Mouse (Mus musculus) limb, embryonic 14.5 days (tissue): Measurements from ENCODE around the gene Frs2. TPM values are rescaled to one million over a fixed set of nuclear protein-coding genes. Genes with fewer than 3 reads are reported as not detected.
"Not testable (repeated sequence)": the region's sequence is repeated elsewhere in the genome, so short reads cannot be mapped to it uniquely, and the experiment has no call there.

Experiments used
- ATAC-seq: fragments of 200-750 bp; cut with Nextera tagmentation; 2 replicates; pipeline ENCODE4 v1.8.0; 2017; ENCODE audit warnings: low read depth, moderate number of reproducible peaks, moderate TSS enrichment; ENCODE audit not compliant: low FRiP score
- DNase-seq: peaks from one replicate; pipeline ENCODE4 v3.0.0-alpha.2; 2015; ENCODE audit warnings: low spot score
- H3K27ac ChIP-seq: fragments of 300-500 bp; sonication (generic); replicated peaks from 2 replicates; pipeline ENCODE4 v1.5.1; 2014; ENCODE audit warnings: low read depth, mild to moderate bottlenecking, low read length, moderate library complexity, mixed read lengths
- H3K27me3 ChIP-seq: fragments of 300-500 bp; sonication (generic); 2 replicates; pipeline ENCODE4 v1.6.1; 2014; ENCODE audit warnings: low read length, mixed read lengths; ENCODE audit not compliant: control insufficient read depth, insufficient read depth
- H3K36me3 ChIP-seq: fragments of 300-500 bp; sonication (generic); 2 replicates; pipeline ENCODE4 v1.6.1; 2014; ENCODE audit warnings: mild to moderate bottlenecking, low read length, moderate library complexity, mixed read lengths; ENCODE audit not compliant: control insufficient read depth, insufficient read depth
- H3K4me1 ChIP-seq: fragments of 300-500 bp; sonication (generic); 2 replicates; pipeline ENCODE4 v1.6.1; 2014; ENCODE audit warnings: antibody characterized with exemption, low read length, mixed read lengths; ENCODE audit not compliant: control insufficient read depth, insufficient read depth
- H3K4me2 ChIP-seq: fragments of 300-500 bp; sonication (generic); replicated peaks from 2 replicates; pipeline ENCODE4 v1.6.1; 2014; ENCODE audit warnings: low read depth, mild to moderate bottlenecking, low read length, moderate library complexity; ENCODE audit not compliant: severe bottlenecking
- H3K4me3 ChIP-seq: fragments of 300-500 bp; sonication (generic); replicated peaks from 2 replicates; pipeline ENCODE4 v1.5.1; 2014; ENCODE audit warnings: low read length
- H3K9ac ChIP-seq: fragments of 300-500 bp; sonication (generic); 2 replicates; pipeline ENCODE4 v1.6.1; 2014; ENCODE audit warnings: mild to moderate bottlenecking, low read depth, low read length, moderate library complexity; ENCODE audit not compliant: severe bottlenecking
- H3K9me3 ChIP-seq: fragments of 300-500 bp; sonication (generic); 2 replicates; pipeline ENCODE4 v1.6.1; 2016; ENCODE audit warnings: low read length; ENCODE audit not compliant: control insufficient read depth
- POLR2A ChIP-seq: fragments of 200-500 bp; IDR thresholded peaks from 2 replicates; pipeline ENCODE4 v1.8.0; 2012; ENCODE audit warnings: inconsistent platforms, mild to moderate bottlenecking, moderate library complexity, borderline replicate concordance; ENCODE audit not compliant: insufficient read depth, insufficient read length; ENCODE audit errors: extremely low read depth
- WGBS: fragments of 180-500 bp; shearing (Covaris S2); extraction: QIAGEN DNeasy Blood & Tissue Kit; methylation state at CpG from one replicate; pipeline ENCODE4 v1.1.7; 2014; 5-methylcytosine and 5-hydroxymethylcytosine counted together
- polyA plus RNA-seq, 2 experiments: library from polyadenylated mRNA; depleted of rRNA in 1 of 2; stranded (reverse) in 1 of 2; unstranded in 1 of 2; fragments of >200 nt; fragmentation: Nextera tagmentation in 1 of 2; extraction: Ambion mirVana in 1 of 2; gene quantifications; 2 replicates each; pipeline versions ENCODE4 v1.2.1 to v1.2.3; 2012 to 2014

Gene Frs2
- polyA plus RNA-seq, 2 experiments = 29.1 to 36.6 TPM

GRCm38 (mm10) chr10:117141939-117142552, 6.3 kb downstream of the Frs2 start:
- WGBS = 66% methylated on average over 7 of the region's 7 CpGs
- H3K4me3 ChIP-seq = no peak overlapping the region
- H3K4me1 ChIP-seq = peaks cover 11% of the 10 kb centered on the region
- H3K27me3 ChIP-seq = no peaks in the 10 kb centered on the region
- DNase-seq (no peak), ATAC-seq (no peak)
- H3K36me3 ChIP-seq = no peaks in the 10 kb centered on the region
- no peak overlapping the region for H3K4me2 ChIP-seq
- no peaks in the 10 kb centered on the region for H3K9me3 ChIP-seq
- no peak overlapping the region for H3K27ac ChIP-seq
- no peak overlapping the region for H3K9ac ChIP-seq
- no peak for TF ChIP-seq POLR2A

GRCm38 (mm10) chr10:117131506-117131905, 16.8 kb downstream of the Frs2 start:
- ATAC-seq, H3K27ac ChIP-seq, DNase-seq, H3K9ac ChIP-seq, H3K9me3 ChIP-seq, H3K4me2 ChIP-seq, H3K4me3 ChIP-seq, H3K4me1 ChIP-seq, H3K27me3 ChIP-seq: not testable (repeated sequence)
- peaks cover 11% of the 10 kb centered on the region; the same call in 1 of the 2 replicates for H3K36me3 ChIP-seq
- WGBS = 89% methylated on average over 5 of the region's 5 CpGs

DNA sequence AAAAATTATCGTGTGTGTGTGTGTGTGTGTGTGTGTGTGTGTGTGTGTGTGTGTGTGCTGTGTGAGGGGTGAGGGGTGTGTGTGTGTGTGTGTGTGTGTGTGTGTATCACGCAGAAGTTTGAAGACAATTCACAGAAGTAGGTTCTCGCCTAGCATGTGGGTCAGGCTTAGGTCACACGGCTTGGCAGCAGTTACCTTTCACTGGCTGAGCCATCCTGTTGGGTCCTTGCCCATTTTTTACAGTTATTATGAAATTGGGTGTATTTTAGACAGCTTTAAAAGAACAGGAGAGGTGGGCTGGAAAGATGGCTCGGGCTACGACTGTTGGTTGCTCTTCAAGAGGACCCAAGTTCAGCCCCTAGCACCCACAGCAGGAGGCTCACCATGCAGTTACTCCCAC, 18.3 kb downstream of the Frs2 start:
- H3K4me3 ChIP-seq = no peak overlapping the region
- DNase-seq (no peak), ATAC-seq (no peak)
- H3K4me1 ChIP-seq = no peaks in the 10 kb centered on the region
- H3K27ac ChIP-seq = no peak overlapping the region
- no peaks in the 10 kb centered on the region for H3K9me3 ChIP-seq
- TF ChIP-seq POLR2A = no peak
- H3K4me2 ChIP-seq = no peak overlapping the region
- 84% methylated on average over 6 of the region's 6 CpGs for WGBS
- H3K27me3 ChIP-seq = no peaks in the 10 kb centered on the region
- H3K9ac ChIP-seq = no peak overlapping the region
- H3K36me3 ChIP-seq = peaks cover 11% of the 10 kb centered on the region; the same call in 1 of the 2 replicates

GRCm38 (mm10) chr10:117128693-117129092, 19.6 kb downstream of the Frs2 start:
- ATAC-seq = no peak

GRCm38 (mm10) chr10:117127480-117127879, 20.9 kb downstream of the Frs2 start:
- 42% methylated on average over 2 of the region's 2 CpGs for WGBS
- TF ChIP-seq POLR2A = no peak
- Histone ChIP-seq H3K4me1 (no peaks in the 10 kb centered on the region), H3K36me3 (peaks cover 11% of the 10 kb centered on the region; the same call in 1 of the 2 replicates), H3K27me3 (no peaks in the 10 kb centered on the region), H3K4me2 (no peak overlapping the region), H3K9me3 (no peaks in the 10 kb centered on the region), H3K9ac (no peak overlapping the region), H3K4me3 (no peak overlapping the region), H3K27ac (no peak overlapping the region)
- DNase-seq = no peak
- no peak for ATAC-seq

More at GRCm38 (mm10) chr10:117128693-117129092, 19.6 kb downstream of the Frs2 start:
- Histone ChIP-seq H3K4me3 (no peak overlapping the region), H3K36me3 (peaks cover 11% of the 10 kb centered on the region; the same call in 1 of the 2 replicates), H3K4me1 (no peaks in the 10 kb centered on the region), H3K9ac (no peak overlapping the region), H3K9me3 (no peaks in the 10 kb centered on the region), H3K27me3 (no peaks in the 10 kb centered on the region), H3K4me2 (no peak overlapping the region), H3K27ac (no peak overlapping the region)
- no peak for DNase-seq
- TF ChIP-seq POLR2A = no peak
- WGBS = 91% methylated on average over 2 of the region's 2 CpGs

DNA sequence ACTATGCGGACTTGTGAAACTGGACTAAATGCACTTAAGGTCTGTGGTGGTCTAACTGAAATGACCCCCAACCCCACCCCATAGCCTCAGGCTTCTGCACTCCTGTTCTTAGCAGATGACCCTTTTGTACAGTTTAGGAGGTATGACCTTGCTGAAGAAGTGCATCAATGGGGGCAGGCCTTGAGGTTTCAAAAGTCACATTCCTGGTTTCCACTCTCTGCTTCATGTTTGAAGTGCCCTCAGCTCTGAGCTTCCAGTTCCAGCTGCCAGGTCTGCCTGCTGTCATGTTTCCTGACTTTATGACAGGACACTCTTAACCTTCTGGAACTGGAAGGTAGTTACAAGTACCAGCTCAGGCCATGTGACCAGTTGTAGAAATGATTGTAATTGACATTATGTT, 21.6 kb downstream of the Frs2 start:
- no peaks in the 10 kb centered on the region for H3K27me3 ChIP-seq
- TF ChIP-seq POLR2A = no peak
- no peak overlapping the region for H3K4me2 ChIP-seq
- H3K4me3 ChIP-seq = no peak overlapping the region
- 0 out of 2 replicates have a peak, but pooled peaks cover 3% of the 10 kb centered on the region for H3K36me3 ChIP-seq
- WGBS = 91% methylated on average over 1 of the region's 1 CpGs
- DNase-seq (no peak), ATAC-seq (no peak)
- no peak overlapping the region for H3K27ac ChIP-seq
- H3K9ac ChIP-seq = no peak overlapping the region
- H3K9me3 ChIP-seq = no peaks in the 10 kb centered on the region
- no peaks in the 10 kb centered on the region for H3K4me1 ChIP-seq
